ENCODE assay signal across 18 mouse cellular contexts in genomic region chr2:153724871-153725270, GRCm38 (mm10). TPM values are rescaled to one million over a fixed set of nuclear protein-coding genes. Genes with fewer than 3 reads are reported as not detected.
"Had no signal": no experiment of that assay in that cellular context is flagged by ENCODE, and none has a peak within 500 bp of the region (broad histone marks: within the 10 kb centered on the region; RNA-seq: fewer than 3 reads in every experiment).

No protein-coding gene starts in this region.

- H3K9me3 ChIP-seq: limb, embryonic 12.5 days; midbrain, embryonic 15.5 days; neural tube, embryonic 12.5 days had no signal

- H3K9ac ChIP-seq: limb, embryonic 12.5 days; midbrain, embryonic 15.5 days; neural tube, embryonic 12.5 days had no signal

- ATAC-seq: intestine, postnatal 0 days; midbrain, embryonic 15.5 days had no signal

- H3K27ac ChIP-seq: limb, embryonic 12.5 days; midbrain, embryonic 15.5 days; neural tube, embryonic 12.5 days had no signal

- DNase-seq: kidney, adult 8-10 months; kidney, postnatal 25 days; right cerebral cortex, postnatal 25 days; thymus, adult 2 months; thymus, postnatal 25 days had no signal

- H3K4me1 ChIP-seq: limb, embryonic 12.5 days; midbrain, embryonic 15.5 days; neural tube, embryonic 12.5 days had no signal

- H3K36me3 ChIP-seq: limb, embryonic 12.5 days; midbrain, embryonic 15.5 days; neural tube, embryonic 12.5 days had no signal

- H3K4me2 ChIP-seq: limb, embryonic 12.5 days; midbrain, embryonic 11.5 days; midbrain, embryonic 15.5 days; neural tube, embryonic 12.5 days had no signal

- H3K27me3 ChIP-seq: limb, embryonic 12.5 days; midbrain, embryonic 15.5 days; neural tube, embryonic 12.5 days had no signal

- H3K4me3 ChIP-seq: limb, embryonic 12.5 days; midbrain, embryonic 15.5 days; neural tube, embryonic 12.5 days had no signal

RNA-seq across cellular contexts. Expression of gene Dnmt3c, which starts 28.4 kb away (rescaled TPM):
- total RNA-seq: left cerebral cortex, postnatal 36 days; liver, adult 2 months; monocyte, adult 5-6 weeks; neutrophil, adult 5-6 weeks had no signal
- polyA plus RNA-seq: intestine, postnatal 0 days; kidney, embryonic 16.5 days; limb, embryonic 12.5 days; liver, adult 2 months; midbrain, embryonic 11.5 days; midbrain, embryonic 15.5 days; small intestine, adult 2 months; thymus, adult 2 months; urinary bladder, adult 2 months had no signal

RNA-seq across cellular contexts. Expression of gene Efcab8, which starts 54.9 kb away (rescaled TPM):
- total RNA-seq: liver, adult 2 months; monocyte, adult 5-6 weeks had no signal
- polyA plus RNA-seq: liver, adult 2 months; lung, embryonic 16.5 days; midbrain, embryonic 11.5 days; neural tube, embryonic 12.5 days had no signal
